Mouse (Mus musculus) midbrain, embryonic 10.5 days (tissue): ENCODE measurements around the gene Gfy. TPM values are rescaled to one million over a fixed set of nuclear protein-coding genes. Genes with fewer than 3 reads are reported as not detected.

Source experiments
- DNase-seq: peaks from one replicate; pipeline ENCODE4 v3.0.0-alpha.2; 2017; ENCODE audit warnings: low spot score
- H3K27ac ChIP-seq: fragments of 300-500 bp; sonication (generic); replicated peaks from 2 replicates; pipeline ENCODE4 v1.5.1; 2016; ENCODE audit warnings: mild to moderate bottlenecking
- H3K27me3 ChIP-seq: fragments of 300-500 bp; sonication (generic); 2 replicates; pipeline ENCODE4 v1.6.1; 2016; ENCODE audit warnings: low read depth, mild to moderate bottlenecking; ENCODE audit not compliant: poor library complexity, severe bottlenecking
- H3K36me3 ChIP-seq: fragments of 300-500 bp; sonication (generic); 2 replicates; pipeline ENCODE4 v1.6.1; 2016; ENCODE audit warnings: mild to moderate bottlenecking, moderate library complexity
- H3K4me1 ChIP-seq: fragments of 300-500 bp; sonication (generic); 2 replicates; pipeline ENCODE4 v1.6.1; 2016
- H3K4me3 ChIP-seq: fragments of 300-500 bp; sonication (generic); 2 replicates; pipeline ENCODE4 v1.5.1; 2016; ENCODE audit warnings: mild to moderate bottlenecking, moderate library complexity
- H3K9me3 ChIP-seq: fragments of 300-500 bp; sonication (generic); replicated peaks from 2 replicates; pipeline ENCODE4 v1.6.1; 2016; ENCODE audit warnings: mild to moderate bottlenecking
- WGBS: fragments of 180-500 bp; shearing (Covaris S2); methylation state at CpG from one replicate; pipeline ENCODE4 v1.1.7; 2016; 5-methylcytosine and 5-hydroxymethylcytosine counted together
- polyA plus RNA-seq: library from polyadenylated mRNA; unstranded; fragments of >200 nt; fragmentation: Nextera tagmentation; extraction: Ambion mirVana; gene quantifications from 2 replicates; pipeline ENCODE4 v1.2.1, GENCODE M21; 2016

Gene Gfy
- polyA plus RNA-seq, 1 experiment from 2014 or later, result not detected

- WGBS, result 9% methylated on average over 44 of the region's 44 CpGs
- Histone ChIP-seq H3K27ac (peak within 1 kb of the TSS; percentile 86), H3K9me3 (no peaks in the 10 kb centered on the region; the same call in 1 of the 2 replicates)
Measured at GRCm38 (mm10) chr7:45204380-45205143, 25.2 kb upstream of the Gfy start, which contains the start of gene Ccdc155. Gene Ccdc155, minus strand, starts transcription at chr7:45204892.

GRCm38 (mm10) chr7:45202654-45203053 is 23.3 kb upstream of the Gfy start:
- no peak overlapping the region for H3K27ac ChIP-seq
- no peak overlapping the region for H3K4me3 ChIP-seq
- no peaks in the 10 kb centered on the region for H3K9me3 ChIP-seq
- peaks cover 18% of the 10 kb centered on the region for H3K4me1 ChIP-seq
- H3K36me3 ChIP-seq, result no peaks in the 10 kb centered on the region
- 60% methylated on average over 10 of the region's 10 CpGs for WGBS
- no peak for DNase-seq
- peaks cover 38% of the 10 kb centered on the region for H3K27me3 ChIP-seq

More at GRCm38 (mm10) chr7:45204380-45205143, 25.2 kb upstream of the Gfy start, which contains the start of gene Ccdc155:
- no peaks in the 10 kb centered on the region for H3K36me3 ChIP-seq
- peak; percentile 99 for DNase-seq
- H3K4me1 ChIP-seq, result peaks cover 8% of the 10 kb centered on the region; the same call in 1 of the 2 replicates
- H3K27me3 ChIP-seq, result peaks cover 36% of the 10 kb centered on the region
- H3K4me3 ChIP-seq, result peak within 1 kb of the TSS; percentile 61

- Histone ChIP-seq H3K36me3 (no peaks in the 10 kb centered on the region), H3K27me3 (peaks cover 58% of the 10 kb centered on the region), H3K4me1 (peaks cover 30% of the 10 kb centered on the region), H3K9me3 (no peaks in the 10 kb centered on the region), H3K27ac (no peak overlapping the region), H3K4me3 (no peak overlapping the region)
- DNase-seq, result no peak
- WGBS, result 84% methylated on average over 11 of the region's 11 CpGs
Measured at GRCm38 (mm10) chr7:45198961-45199360, 19.6 kb upstream of the Gfy start.

GRCm38 (mm10) chr7:45198435-45198834 is 19.1 kb upstream of the Gfy start:
- WGBS, result 14% methylated on average over 5 of the region's 5 CpGs
- Histone ChIP-seq H3K4me1 (peaks cover 35% of the 10 kb centered on the region), H3K27ac (0 out of 2 replicates have a peak overlapping the region, but pooled peaks have one; percentile 23), H3K36me3 (no peaks in the 10 kb centered on the region), H3K27me3 (peaks cover 58% of the 10 kb centered on the region), H3K9me3 (no peaks in the 10 kb centered on the region), H3K4me3 (no peak overlapping the region)
- peak; percentile 68 for DNase-seq

- H3K27me3 ChIP-seq, result peaks cover 53% of the 10 kb centered on the region
- H3K27ac ChIP-seq, result no peak overlapping the region
- DNase-seq, result no peak
- peaks cover 42% of the 10 kb centered on the region for H3K4me1 ChIP-seq
- no peaks in the 10 kb centered on the region for H3K36me3 ChIP-seq
- H3K4me3 ChIP-seq, result no peak overlapping the region
- H3K9me3 ChIP-seq, result no peaks in the 10 kb centered on the region
- 74% methylated on average over 5 of the region's 5 CpGs for WGBS
Measured at GRCm38 (mm10) chr7:45196994-45197393, 17.6 kb upstream of the Gfy start.

- H3K27me3 ChIP-seq, result peaks cover 61% of the 10 kb centered on the region
- 85% methylated on average over 4 of the region's 4 CpGs for WGBS
- peak overlapping the region; percentile 2; the same call in 1 of the 2 replicates for H3K27ac ChIP-seq
Measured at GRCm38 (mm10) chr7:45196176-45196535, 16.8 kb upstream of the Gfy start.

GRCm38 (mm10) chr7:45195341-45196175 is 16.2 kb upstream of the Gfy start:
- no peak overlapping the region for H3K4me3 ChIP-seq
- H3K36me3 ChIP-seq, result no peaks in the 10 kb centered on the region
- peaks cover 52% of the 10 kb centered on the region for H3K4me1 ChIP-seq
- no peak for DNase-seq
- 58% methylated on average over 13 of the region's 13 CpGs for WGBS
- H3K27ac ChIP-seq, result peak overlapping the region; percentile 2
- H3K9me3 ChIP-seq, result no peaks in the 10 kb centered on the region
- peaks cover 62% of the 10 kb centered on the region for H3K27me3 ChIP-seq

More at GRCm38 (mm10) chr7:45196176-45196535, 16.8 kb upstream of the Gfy start:
- Histone ChIP-seq H3K9me3 (no peaks in the 10 kb centered on the region), H3K4me1 (peaks cover 49% of the 10 kb centered on the region), H3K4me3 (no peak overlapping the region), H3K36me3 (no peaks in the 10 kb centered on the region)
- DNase-seq, result no peak

GRCm38 (mm10) chr7:45193871-45194785 is 14.8 kb upstream of the Gfy start:
- Histone ChIP-seq H3K4me3 (no peak overlapping the region), H3K27me3 (peaks cover 67% of the 10 kb centered on the region), H3K9me3 (no peaks in the 10 kb centered on the region), H3K27ac (no peak overlapping the region; the same call in 1 of the 2 replicates), H3K4me1 (peaks cover 52% of the 10 kb centered on the region), H3K36me3 (no peaks in the 10 kb centered on the region)
- DNase-seq, result no peak
- 69% methylated on average over 17 of the region's 17 CpGs for WGBS

- no peak for DNase-seq
- H3K4me3 ChIP-seq, result no peak overlapping the region
- H3K4me1 ChIP-seq, result peaks cover 46% of the 10 kb centered on the region
- WGBS, result 62% methylated on average over 5 of the region's 5 CpGs
- H3K27me3 ChIP-seq, result peaks cover 70% of the 10 kb centered on the region
- no peaks in the 10 kb centered on the region for H3K36me3 ChIP-seq
- H3K27ac ChIP-seq, result no peak overlapping the region
- H3K9me3 ChIP-seq, result no peaks in the 10 kb centered on the region
Measured at GRCm38 (mm10) chr7:45193406-45193805, 14.0 kb upstream of the Gfy start.

GRCm38 (mm10) chr7:45192585-45193310 is 13.4 kb upstream of the Gfy start:
- Histone ChIP-seq H3K36me3 (no peaks in the 10 kb centered on the region), H3K27ac (no peak overlapping the region), H3K4me1 (peaks cover 43% of the 10 kb centered on the region), H3K9me3 (no peaks in the 10 kb centered on the region), H3K4me3 (no peak overlapping the region), H3K27me3 (peaks cover 74% of the 10 kb centered on the region)
- WGBS, result 88% methylated on average over 7 of the region's 7 CpGs
- DNase-seq, result no peak

- Histone ChIP-seq H3K36me3 (no peaks in the 10 kb centered on the region), H3K9me3 (no peaks in the 10 kb centered on the region), H3K4me1 (peaks cover 40% of the 10 kb centered on the region), H3K27me3 (peaks cover 72% of the 10 kb centered on the region), H3K4me3 (no peak overlapping the region), H3K27ac (peak overlapping the region; percentile 49; the same call in 1 of the 2 replicates)
- 37% methylated on average over 8 of the region's 8 CpGs for WGBS
- DNase-seq, result no peak
Measured at GRCm38 (mm10) chr7:45191803-45192363, 12.5 kb upstream of the Gfy start.
